Mouse (Mus musculus) retina, postnatal 7 days (tissue): Measurements from ENCODE around the gene Tomt.

ENCODE experiments used
- DNase-seq: peaks from one replicate; pipeline ENCODE4 v3.0.0-alpha.2; 2012; ENCODE audit warnings: low read depth, low spot score

Gene Tomt

DNA sequence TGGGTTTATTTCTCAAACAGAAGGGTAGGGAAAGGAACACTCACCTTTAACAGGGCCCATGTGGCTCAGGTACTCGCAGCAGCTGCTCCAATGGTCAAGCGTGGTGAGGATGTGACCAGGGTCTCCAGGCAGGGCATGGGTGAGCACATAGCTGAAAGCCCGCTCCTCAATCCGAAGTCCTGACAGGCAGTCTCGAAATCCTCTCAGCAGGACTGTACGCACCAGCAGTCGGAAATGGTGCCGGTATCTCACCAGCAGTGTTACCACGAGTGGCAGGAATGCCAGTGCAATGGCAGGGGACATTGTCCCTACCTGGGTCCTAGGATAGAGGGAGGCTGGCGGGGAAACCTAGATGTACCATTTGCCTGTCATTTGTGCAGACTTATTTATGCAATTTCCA is 4.2 kb downstream of the Tomt start:
- DNase-seq = no peak

DNA sequence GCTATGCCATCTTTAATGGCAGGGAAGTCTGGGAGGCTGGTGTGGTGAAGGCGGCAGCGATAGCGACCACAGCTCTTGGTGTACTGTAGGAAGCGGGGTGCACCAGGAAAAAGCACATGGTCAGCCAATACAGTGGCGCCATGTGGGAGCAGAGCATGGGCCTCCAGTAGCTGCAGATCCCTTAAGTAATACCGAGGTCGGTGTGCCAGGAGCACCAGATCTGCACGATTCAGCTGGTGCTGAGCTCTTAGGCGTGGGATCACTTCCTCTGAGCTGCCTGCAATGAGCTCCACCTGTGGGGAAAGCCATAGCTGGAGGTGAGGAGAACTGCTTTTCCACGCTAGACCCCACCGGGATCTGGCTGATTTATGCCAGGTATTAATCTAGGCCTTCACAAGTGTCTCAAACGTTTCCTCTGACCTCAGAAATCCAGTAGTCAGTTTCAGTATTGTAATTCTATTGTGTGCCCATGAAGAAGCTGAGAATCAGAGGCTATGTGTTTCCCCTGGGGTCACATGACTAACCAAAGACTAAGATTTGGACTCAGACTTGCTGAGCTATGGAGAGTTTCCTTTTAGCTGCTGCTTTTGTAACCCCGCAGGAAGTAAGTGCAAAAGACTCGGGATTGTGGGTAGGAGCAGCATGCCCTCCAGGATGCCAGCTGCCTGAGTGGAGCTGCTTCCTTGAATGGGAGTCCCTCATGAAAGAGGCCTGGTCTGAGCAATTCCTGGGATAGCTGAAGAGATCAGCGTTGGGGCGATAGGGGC is 5.6 kb downstream of the Tomt start:
- DNase-seq = no peak

DNA sequence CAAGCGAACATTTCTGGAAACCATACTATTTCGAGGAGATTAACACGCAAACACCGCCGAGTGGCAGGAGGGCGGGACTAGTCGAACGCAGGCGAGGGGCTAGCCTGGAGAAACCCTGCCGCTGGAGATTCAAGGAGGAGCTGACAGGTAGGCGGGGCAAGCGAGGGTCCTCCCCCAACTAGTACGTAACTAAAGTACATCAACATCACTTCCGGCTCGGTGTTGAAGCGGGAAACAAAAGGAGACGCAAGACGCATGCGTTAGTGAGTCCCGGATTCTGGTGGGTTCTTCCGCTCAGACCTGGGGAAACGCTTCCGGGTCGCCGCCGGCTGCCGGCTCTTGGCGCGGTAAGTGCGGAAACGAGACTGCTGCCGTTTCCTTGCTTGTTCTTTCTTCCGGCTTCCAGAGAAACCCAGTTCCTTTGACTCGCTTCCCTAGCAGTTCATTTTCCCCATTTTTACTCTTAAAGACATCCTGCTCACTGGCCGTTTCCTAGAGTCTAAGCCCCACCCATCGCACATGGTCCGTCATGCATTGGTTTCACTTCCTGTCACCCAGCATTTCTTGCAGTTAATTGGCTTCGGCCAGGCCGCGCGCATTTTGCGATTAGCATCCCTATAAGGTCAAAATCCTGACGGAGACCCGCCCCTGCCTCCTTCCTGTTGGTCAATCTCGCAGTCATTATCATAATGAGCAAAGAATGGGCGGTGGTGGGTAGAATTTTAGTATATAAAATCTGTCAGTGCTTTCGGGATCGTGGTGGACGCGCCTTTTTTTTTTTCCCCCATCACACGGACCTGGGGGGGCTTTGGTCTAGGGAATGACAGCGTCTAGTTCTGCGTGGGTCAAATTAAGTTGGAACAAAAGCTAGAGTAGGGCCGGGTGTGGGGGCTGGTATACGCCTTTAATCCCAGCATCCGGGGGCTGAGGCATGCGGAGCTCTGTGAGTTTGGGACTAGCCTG is 9.8 kb downstream of the Tomt start:
- DNase-seq = peak; percentile 96

DNA sequence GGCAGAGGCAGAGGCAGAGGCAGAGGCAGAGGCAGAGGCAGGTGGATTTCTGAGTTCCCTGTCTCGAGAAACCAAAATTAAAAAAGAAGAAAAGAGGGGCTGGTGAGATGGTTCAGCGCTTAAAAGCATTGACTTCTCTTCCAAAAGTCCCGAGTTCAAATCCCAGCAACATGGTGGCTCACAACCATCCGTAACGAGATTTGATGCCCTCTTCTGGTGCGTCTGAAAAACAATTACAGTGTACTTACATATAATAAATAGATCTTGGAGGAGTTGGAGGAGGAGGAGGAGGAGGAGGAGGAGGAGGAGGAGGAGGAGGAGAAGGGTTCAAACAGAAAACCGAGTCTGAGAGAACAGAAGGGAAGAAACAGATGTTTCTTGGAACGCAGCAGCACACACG is 10.5 kb downstream of the Tomt start:
- DNase-seq = no peak

DNA sequence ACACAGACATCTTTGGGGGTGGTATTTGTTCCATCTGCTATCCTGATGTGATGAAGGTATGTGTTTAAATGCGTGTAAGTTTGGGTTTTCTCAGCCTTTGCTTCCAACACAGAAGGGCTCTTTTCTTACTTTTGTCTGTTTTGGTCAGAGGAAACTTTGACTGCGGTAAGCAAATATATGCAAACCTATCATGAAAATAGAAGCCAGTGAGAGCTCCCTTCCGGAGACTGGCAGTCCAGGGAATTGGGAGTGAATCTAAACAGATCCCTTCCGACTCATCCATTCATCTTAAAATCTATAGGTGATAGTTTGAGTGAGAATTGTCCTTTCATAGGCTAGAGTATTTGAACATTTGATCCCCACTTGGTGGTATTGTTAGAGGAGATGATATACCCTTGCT is 17.7 kb downstream of the Tomt start:
- no peak for DNase-seq

DNA sequence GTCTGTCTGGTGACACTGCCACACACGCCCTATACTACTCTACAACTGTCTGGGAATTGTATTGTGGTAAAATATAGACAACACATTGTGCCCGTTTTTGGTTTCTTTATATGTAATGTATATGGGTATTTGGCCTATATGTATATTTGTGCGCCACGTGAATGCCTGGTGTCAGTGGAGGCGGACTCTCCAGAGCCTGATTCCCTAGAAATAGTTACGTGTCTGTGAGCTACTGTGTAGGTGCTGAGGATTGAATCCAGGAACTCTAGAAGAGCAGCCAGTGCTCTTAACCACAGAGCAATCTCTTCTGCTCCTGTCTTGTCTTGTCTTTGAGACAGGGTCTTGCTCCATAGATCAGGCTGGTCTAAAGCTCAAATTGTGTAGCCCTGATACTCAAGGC is 19.9 kb downstream of the Tomt start:
- no peak for DNase-seq

DNA sequence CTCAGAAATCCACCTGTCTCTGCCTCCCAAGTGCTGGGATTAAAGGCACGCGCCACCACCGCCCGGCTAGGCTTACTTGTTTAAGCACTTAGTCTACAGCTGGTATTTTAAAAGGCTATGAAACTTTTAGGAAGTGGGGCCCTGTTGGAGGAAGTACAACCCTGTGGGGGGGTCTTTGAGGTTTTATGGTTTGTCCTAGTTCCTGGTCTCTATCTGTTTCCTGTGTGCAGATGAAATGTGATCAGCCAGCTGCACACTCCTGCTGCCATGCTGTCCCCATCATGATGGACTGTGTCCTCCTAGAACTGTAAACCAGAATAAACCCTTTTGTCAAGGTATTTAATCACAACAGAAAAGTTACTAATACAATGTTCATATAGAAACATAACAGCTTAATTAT is 22.0 kb downstream of the Tomt start:
- DNase-seq = no peak

DNA sequence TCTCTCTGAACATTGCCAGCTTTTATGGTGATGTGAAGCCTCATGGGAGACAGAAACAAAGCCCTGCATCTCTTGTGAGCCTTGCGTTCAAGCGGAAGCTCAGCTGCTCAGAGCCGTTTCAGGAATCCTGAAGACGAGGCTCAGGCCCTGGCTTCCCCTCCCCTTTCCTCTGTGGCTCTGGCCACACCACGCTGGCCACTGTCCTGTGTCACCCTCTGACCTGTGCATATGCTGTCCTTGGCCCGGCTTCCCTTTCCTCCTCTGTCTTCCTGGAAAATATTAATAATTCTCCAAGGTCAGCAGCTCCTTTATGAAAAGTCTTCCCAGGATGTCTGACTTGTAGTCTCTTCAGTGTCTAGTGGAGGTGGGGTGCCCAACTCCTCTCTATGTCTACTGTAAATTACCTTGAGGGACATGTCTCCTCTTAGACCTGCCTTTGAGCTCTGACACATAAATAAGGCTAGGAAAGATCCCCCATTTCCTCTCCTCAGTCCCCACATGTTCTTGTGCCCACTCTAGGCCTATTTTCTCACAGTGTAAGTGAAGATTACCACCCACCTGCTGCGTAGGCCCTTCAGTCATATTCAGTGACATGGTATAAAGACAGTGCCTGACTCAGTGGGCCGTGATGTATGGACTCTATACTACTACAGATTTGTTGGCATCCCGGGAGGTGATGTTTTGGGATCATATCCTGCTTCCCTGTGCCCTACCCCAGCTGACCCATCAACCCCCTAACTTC is 23.6 kb downstream of the Tomt start:
- no peak for DNase-seq

DNA sequence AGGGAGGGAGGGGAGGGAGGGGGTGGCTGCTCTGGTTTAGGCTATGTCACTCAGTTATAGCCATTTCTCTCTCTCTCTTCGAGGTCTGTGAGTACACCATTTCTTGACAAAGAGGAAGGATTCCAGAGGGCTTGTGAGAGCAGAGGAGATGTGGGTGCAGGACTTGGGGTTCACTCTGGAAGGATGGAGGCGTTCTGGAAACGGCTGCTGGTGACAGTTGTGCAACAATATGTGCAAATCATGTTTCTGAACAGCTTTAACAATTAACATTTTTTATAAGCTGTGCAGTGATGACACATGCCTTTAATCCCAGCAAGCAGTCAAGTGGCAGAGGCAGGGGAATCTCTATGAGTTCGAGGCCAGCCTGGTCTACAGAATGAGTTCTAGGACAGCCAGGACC is 25.3 kb downstream of the Tomt start:
- no peak for DNase-seq

DNA sequence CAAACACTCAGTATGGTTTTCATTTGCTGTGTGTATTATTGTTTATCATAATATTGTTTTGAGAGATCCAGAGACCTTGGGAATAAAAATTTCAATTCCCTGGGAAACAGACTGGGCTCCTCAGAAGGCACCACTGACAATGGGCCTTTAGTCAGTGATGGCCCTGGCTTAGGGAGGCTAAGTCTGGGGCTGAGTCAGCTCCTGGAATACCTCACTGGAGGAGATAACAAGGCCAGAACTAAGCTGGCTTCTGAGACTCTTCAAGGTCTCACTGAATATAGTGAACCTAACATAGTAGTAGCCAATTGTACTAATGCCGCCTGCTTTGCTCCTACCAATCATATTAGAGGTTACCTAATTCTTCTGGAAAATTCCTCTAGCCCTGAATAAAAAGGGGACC is 30.2 kb downstream of the Tomt start:
- no peak for DNase-seq

DNA sequence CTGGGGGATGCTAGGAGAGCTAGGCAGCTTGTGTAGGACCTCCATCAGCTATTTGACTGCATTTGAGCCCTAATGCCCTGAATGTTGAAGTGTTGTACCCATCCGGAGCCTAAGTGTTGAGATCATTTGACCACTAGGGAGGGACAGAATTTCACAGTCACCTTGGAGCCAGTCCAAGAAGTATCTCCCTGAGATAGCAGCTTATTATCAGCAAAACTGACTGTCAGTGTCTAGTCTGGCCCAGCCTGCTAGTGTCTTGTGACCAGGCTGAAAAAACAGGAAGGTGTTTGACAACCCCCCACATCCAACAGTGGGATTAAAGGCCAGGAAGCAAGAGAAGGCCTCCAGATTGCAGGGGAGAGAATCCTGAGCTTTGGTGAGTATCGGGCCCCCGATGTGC is 34.9 kb downstream of the Tomt start:
- no peak for DNase-seq

DNA sequence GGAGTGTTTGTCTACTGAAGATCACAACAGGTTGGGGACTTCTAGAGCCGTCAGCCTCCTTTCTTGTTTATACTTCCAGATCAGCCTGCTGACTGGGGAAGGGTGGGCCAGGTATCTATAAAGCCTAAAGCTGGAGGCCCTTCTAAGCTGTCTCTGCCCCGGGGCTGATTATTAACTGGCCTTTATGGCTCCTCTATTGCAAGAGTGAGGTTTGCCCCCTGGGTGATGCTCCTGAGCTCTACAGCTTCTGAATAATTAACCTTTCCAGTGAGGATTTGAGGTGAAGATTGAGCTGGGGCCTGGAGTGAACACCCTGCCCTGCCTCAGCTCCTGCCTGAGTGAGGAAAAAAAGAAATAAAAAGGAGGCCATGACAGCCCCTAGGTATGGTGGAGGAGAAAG is 35.5 kb downstream of the Tomt start, which contains the start of gene Folr1:
Folr1 (minus strand) TSS at position 160 of the 400 bp plus-strand sequence.
- no peak for DNase-seq

DNA sequence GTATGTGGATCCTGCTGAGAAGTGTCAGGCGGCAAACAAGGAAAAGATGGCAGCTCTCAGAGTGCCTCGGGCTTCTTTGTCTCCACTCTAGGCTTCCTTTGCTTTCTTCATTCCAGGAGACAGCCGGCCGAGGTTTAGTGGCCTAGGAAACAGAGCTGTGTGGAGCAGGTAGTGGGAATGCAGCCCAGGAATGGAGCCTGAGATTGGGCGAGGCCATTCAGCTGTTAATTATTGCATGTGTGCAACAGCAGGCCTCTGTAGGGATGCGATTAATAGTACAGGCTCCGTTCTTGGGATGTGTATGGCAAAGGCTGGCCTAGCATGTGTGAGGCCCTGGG is 37.0 kb downstream of the Tomt start:
- DNase-seq = no peak

DNA sequence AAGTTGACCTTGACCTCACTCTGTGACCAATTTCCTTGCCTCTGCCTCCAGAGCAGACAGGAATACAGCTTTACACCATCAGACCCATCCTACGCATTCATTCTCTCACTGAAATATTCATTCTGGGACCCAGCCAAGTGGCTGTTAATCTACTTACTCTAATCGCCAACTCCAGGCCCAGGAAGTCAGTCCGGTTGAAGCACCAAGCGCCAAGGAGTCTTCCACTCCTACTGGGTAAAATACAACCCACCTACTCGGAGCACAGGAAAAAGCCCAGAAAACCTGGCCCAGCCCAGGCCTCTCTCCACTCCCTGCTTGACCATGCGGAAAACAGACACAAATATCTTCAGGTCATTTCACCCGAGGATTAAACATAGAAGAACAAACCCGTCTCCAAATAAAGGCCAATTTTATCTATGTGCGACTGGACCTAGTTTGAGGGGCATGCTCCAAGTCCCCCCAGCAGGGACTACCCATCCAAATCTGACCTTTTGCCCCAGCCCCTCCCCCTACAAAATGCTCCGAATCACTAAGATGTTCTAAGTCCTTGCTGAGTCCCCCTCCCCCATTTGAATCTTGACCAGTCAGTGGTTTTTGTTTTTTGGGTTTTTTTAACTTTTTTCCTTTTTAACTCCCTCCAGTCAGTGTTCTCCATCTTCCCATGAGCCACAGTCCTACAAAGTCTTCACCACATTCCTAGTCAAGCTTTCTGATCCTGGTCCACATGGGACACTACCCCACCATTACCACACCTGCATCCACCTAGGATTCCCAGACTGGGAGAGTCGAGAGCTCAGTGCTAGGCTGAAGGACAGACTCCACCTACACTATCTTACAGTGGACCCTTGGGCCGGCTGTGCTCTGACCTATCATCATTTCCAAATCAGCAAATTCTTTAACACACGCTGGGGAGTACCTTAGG is 37.7 kb downstream of the Tomt start:
- DNase-seq = peak; percentile 55

DNA sequence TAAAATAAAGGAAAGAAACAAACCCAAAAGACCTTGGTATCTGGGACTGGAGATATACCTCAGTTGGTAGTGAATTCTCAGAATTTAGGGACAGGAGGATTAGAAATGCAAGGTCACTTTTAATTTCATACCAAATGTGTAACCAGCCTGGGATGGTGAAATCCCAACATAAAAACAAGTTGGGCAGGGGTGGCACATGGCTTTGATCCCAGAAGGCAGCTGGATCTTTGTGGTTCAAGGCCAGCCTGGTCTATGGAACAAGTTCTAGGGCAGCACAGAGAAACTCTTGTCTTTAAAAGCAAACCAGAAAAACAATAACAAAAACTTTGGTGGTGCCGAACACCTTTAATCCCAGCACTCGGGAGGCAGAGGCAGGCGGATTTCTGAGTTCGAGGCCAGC is 38.7 kb downstream of the Tomt start:
- DNase-seq = no peak

DNA sequence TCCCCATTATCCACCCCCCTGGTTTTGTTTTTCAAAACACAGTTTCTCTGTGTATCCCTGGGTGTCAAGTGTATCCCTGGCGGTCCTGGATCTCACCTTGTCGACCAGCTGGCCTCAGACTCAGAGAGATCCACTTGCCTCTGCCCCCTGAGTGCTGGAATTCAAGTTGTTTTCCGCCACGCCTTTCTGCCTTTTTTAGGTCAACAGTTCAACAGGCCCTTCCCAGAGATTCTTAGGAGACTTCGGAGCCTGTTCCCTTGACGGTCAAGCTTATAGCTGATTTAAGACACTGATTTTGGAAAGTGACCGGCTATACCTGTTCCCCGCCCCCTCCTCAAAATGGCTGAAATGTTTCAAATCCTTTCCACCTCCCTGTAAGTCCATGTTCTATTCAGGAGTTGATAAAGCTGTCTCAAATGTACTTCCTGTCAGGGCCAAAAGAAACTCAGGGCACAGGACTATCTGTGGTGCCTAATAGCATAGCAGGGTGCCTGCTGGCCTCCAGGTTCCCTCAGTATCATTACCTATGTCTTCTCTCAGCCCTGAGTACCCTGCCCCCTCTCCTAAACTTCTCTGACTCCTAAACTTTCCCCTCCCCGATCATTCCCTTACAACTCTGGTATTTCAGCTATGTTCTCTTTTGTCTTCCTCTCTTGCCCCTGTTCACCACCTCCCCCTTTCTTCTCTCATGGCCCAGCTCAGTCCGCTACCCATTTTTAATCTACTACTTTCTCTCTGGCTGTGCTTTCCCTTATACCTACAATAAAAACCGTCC is 39.5 kb downstream of the Tomt start:
- no peak for DNase-seq

DNA sequence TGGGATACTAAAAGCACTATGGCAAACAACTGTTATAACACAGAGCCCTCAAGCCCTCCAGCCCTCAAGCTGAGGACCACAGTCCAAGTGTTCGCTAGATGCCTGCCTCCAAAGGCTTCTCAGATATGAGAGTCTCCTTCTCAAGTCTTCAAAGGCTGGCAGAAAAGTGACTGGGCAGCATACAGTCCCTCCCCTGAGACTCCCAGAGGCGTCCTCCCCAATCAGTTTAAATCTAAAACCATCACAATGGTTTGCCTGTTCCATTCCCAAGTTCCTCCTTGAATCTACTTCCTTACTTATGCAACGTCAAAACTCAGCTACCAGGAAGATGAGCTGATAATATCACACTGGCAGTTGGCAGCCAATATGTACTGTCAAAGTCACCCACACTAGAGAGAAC is 42.7 kb downstream of the Tomt start, which contains the start of gene Anapc15:
Anapc15 (plus strand) TSS at position 301 of the 400 bp plus-strand sequence.
- DNase-seq = no peak

DNA sequence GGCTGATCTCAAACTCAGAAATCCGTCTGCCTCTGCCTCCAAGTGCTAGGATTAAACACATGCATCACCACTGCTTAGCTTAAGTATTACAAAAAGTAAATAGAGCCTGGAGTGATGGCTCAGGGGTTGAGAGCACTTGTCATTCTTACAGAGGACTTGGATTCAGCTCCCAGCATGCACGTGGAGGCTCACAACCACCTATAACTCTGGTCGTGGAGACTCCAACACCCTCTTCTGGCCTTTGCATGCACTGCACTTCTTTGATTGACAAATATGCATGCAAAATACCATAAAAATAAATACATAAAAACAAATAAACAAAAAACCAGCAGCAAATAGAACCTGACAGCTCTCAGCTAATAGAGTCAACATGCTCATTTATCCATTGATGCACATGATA is 43.9 kb downstream of the Tomt start:
- DNase-seq = no peak

DNA sequence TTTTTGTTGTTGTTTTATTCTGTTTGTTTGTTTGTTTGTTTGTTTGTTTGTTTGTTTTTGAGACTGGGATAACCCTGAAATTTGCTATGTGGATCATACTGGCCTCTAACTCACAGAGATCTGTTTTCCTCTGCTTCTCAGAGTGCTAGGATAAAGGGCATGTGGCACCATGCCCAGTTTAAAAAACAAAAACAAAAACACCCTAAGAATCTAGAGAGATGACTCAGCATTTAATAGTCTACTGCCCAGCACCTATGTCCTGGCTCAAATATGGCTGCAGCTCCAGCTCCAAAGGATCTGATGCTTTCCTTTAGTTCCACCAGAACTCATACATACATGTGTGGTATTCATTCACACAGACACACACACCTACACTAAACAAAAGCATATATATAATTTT is 45.2 kb downstream of the Tomt start:
- no peak for DNase-seq

DNA sequence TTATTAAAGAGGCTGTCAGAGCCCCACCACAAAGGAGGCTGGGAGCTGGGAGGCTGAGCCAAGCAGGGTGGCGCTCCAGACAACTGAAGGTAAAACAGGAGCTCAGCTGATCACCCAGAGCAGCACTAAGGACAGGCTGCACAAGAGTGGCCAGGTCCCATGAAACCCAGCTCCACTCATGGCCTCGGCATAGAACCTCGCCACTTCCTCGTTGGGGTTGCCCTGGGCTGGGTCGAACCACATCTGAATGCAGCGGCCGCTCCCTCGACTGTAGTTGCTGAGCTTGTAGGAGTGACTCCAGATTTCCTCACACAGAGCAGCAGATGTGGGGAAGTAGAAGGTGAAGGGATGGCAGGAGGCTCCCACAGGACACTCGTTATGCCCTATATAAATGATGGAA is 47.8 kb downstream of the Tomt start:
- DNase-seq = no peak
